In the genomic region with DNA sequence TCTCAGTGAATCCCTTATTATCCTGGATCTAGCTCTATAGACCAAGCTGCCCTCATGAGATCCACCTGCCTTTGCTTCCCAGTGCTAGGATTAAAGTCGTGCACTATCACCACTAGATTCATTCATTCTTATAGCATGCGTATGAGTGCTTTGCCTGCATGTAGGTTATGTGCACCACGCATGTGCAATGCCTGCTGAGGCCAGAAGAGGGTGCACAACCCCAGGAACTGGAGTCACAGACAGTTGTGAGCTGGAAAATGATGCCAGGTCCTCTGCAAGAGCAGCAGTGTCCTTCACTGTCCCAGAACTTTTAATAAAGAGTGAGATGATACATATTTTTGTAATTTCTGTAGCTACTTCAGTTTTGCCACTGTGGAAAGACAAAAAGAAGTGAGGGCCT, we compare ENCODE assay signal across 1 mouse cellular context.
TF ChIP-seq lines count a peak whose summit lies in the region.

No protein-coding gene starts in this region.

TF ChIP-seq in CH12.LX, 34 proteins besides CTCF, POLR2A, EP300 and RAD21:
- no peak for TF ChIP-seq SIN3A (IDR thresholded peaks at IDR 0.05; ENCODE audit: low read length)
- no peak for TF ChIP-seq TBP (conservative IDR thresholded peaks at IDR 0.05; ENCODE audit: low read depth, low read length)
- no peak for TF ChIP-seq POLR2AphosphoS2 (IDR thresholded peaks at IDR 0.05; ENCODE audit: low read depth, low read length)
- TF ChIP-seq TCF12 (IDR thresholded peaks at IDR 0.05; ENCODE audit: low read depth, low read length): no peak
- TF ChIP-seq ETS1 (conservative IDR thresholded peaks at IDR 0.05; ENCODE audit: low read depth, low read length): no peak
- no peak for TF ChIP-seq MAZ (IDR thresholded peaks at IDR 0.05; ENCODE audit: low read depth, low read length)
- TF ChIP-seq GABPA (IDR thresholded peaks at IDR 0.05; ENCODE audit: insufficient replicate concordance, low read depth, low read length): no peak
- no peak for TF ChIP-seq E2F4 (IDR thresholded peaks at IDR 0.05; ENCODE audit: insufficient replicate concordance, low read depth, low read length)
- TF ChIP-seq CHD1 (IDR thresholded peaks at IDR 0.05; ENCODE audit: low read depth, low read length): no peak
TF ChIP-seq in CH12.LX: peak in this region for 0.
